Mouse (Mus musculus) adrenal gland (tissue): ENCODE results near the gene Sorbs1.

Experiments
- intact Hi-C: fragments of 180-260 bp; cut with DNase I; formaldehyde crosslinking; loops from one replicate; pipeline ENCODE4 v1.15.1; 2025

The Sorbs1 gene

DNA sequence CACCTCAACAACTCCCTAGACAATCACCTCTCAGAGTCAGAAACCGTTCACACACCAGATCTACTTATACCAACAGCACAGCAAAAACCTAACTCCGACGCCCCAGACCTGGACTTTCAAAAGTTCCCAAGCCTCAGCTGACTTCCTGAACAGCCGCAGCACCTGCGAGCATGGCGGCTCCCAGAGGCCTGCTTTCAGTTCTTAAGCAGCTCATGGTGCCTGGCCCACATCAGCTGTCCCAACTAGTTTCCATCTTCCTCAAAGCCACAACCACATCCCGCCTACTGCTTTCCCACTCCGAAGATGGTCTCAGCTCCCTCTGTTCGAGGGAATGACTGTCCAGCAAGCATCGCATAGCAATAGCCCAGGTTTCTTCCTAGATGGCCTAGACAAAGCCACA is 74.7 kb downstream of the Sorbs1 start:
- intact Hi-C loops = no loop called here

- intact Hi-C loops = no loop called here
These were observed 75.9 kb downstream of the Sorbs1 start for GRCm38 (mm10) chr19:40437651-40438068.

DNA sequence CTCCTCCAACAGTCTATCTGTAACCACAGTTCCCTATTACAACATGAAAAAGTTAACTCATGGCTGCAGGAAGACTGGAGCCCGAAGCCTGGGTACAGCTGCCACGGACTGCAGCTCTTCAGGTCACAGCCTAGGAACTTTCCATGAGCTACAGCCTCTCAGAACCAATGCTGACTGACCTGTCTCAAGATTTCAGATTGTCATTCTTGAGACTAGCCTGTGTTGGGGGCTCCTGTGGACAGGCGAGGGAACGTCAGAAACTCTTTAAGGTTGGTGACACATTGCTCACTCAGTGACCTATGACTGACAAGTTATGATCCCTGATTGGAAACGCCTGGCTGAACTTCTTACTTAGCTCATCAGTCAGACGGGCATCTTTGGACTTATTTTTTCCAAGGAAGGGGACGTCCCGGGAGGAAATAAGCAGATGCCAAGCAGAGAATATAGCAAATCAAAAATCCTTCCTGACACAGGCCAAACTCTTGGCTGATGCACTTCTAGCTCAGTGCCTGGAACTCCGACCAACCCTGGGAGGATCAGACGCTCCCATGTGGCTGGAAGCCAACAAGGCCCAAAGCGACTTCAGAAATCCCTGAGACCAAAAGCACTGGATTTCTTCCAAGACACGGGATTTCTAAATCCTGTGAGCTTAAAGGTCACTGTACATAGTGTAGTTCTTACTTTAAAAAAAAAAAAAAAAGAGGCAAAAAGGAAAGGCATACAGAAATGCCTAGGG is 76.9 kb downstream of the Sorbs1 start:
- intact Hi-C loops = no loop called here

GRCm38 (mm10) chr19:40435797-40436196 is 77.8 kb downstream of the Sorbs1 start:
- intact Hi-C loops = no loop called here

DNA sequence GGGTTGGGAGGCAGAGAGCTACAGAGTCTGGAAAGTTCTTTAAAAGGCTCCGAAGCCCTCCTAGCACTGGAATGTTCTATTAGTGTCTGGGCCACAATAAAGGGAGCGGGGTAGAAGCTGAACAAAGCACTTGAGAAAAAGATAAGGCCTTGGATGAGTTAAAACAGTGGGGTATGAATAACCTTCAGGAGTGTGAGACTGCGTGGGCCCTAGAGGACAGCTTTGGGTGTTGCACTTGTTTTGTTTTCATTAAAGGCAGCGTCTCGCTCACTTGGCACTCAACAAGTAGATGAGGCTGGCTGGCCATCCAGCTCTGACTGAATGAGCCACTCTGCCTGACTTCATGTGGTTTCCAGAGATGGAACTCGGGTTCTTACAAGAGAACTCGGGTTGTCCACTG is 78.5 kb downstream of the Sorbs1 start:
- intact Hi-C loops = no loop called here

DNA sequence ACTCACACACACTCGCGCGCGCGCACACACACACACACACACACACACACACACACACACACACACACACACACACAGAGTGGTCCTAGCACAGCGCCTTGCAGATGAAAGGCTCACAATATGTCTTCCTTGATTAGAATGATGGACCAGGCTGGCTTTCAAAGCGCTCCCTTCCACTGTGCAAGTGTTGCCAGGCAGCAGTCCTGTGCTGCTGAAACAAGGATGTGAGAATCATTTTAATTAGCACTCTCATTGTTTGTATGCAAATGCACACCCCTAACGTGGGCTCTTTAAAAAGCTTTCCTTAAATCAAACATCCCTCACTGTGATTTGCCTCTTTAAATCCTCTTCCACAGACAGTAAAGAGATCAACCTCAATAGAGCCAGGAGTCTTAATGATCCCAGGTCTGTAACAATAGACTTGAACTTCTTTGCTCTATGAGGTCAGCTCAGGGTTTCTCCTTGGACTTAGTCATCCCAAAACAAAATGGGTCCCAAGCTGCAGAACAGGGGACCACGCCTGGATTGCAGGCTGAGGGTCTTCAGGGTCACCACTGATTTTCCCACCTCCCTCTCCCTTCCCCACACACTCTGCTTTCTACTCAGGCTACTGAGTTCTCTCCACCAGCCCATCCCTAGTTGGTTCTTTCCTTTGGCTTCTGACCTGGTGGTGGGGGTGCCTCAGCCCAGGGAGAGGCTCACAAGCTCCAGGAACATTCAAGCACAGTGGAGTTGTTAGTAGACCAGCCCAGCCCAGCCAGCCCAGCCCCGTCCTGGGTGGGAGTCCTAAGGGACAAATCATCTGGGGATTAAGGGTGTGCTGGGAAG is 79.3 kb downstream of the Sorbs1 start:
- intact Hi-C loops = no loop called here

DNA sequence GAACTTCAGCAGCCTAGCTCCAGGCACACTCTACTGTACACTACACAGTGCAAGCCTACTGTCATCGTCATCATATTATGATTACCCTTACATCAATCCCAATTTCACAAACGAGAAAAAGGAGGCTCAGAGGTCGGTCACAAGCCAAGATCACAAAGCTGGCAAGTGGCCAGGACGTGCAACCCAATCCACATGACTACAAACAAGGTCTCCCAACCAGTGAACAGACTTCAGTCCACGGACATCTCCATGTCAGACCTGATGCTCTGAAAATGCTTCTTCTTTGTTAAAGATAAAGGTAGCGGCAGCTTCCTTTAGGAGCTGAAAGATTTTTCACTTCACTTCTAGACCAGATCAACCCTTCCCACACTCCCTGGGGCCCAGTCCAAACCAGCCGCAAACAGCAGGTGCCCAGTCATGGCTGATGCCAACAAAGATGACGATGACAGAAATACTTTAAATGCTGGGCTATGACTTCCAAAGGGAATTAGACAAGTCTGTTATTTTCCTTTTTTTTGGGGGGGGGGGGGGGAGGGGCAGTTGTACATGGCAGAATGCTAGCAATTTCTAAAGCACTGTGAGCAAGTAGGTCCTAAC is 80.2 kb downstream of the Sorbs1 start:
- intact Hi-C loops = no loop called here

DNA sequence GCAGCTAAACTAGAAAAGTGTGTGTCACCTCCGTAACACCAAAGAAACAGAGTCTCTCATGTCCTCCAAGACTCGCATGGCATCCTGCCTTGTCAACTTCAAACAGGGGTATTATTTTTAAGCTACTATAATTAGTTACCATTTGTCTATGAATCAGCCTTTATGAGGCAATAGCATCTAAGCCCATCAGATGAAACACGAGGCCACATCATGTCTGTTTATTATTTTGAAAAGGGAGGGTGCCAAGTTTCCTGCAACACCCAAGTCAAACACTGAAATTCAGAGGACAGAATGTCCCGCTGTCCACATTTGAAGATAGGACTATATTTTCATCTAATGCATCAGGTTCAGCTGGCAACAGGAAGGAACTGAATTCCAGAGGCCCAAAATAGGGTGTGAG is 81.6 kb downstream of the Sorbs1 start:
- intact Hi-C loops = no loop called here

GRCm38 (mm10) chr19:40429572-40429971 is 84.0 kb downstream of the Sorbs1 start:
- intact Hi-C loops = no loop called here

GRCm38 (mm10) chr19:40429169-40429568 is 84.4 kb downstream of the Sorbs1 start:
- intact Hi-C loops = no loop called here

DNA sequence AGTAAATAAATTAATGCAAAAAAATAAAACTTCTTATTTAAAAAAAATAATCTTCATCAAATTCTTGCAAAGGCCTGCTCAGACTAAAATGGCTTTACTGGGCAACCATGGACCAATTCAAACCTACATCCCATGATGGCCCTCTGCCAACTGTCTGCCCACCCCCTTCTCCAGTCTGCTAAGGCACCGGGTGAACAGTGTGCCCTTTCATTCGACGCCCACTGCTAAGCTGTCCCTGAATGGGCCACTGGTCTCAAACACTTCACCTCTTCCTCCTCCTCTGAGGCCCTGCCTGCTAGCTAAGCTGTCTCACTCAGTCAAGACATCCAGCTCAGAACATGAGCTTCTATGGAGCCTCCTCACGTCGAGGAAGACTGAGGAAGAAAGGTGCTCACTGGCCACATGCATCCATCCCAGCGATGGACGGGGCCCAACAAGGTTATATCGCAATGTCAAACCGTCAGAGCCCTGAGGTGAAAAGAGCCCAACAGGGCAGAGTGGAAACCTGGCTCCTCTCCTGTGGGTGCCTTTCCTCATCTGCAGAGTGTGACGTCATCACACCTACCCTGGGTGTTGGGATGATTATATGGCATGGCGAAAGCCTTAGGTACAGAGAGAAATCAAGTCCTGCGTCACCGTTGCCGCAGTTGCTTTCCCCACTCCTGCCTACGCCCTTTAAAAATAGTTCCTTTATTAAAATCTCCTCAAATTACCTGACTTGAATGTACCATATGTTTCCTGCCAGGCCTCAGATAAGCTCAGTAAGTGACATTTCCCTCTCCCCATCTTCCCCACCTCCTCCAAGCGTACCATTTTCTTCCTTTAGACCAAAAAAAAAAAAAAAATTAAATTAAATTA is 87.2 kb downstream of the Sorbs1 start:
- intact Hi-C loops = no loop called here

DNA sequence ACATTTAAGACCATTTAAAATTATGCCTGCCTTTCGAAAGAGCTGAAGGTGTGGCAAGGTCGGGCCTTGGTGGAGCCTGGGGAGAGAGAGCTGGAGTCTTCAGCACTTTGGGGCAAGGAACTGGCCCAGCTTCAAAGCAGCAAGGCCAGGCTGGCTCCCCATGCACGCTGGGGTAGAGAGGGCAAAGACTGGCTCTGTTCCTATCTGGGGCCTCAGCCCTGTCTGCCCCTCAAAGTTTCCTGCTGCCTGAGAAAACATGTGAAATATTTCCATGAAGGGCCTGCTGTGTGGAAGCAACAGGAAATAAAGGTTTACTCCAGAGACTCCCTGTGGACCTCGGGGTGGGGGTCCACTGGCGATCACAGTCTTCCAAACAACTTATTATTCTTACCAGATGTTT is 88.3 kb downstream of the Sorbs1 start:
- intact Hi-C loops = no loop called here

GRCm38 (mm10) chr19:40421037-40421436 is 92.5 kb downstream of the Sorbs1 start:
- intact Hi-C loops = no loop called here

GRCm38 (mm10) chr19:40419315-40419714 is 94.3 kb downstream of the Sorbs1 start:
- intact Hi-C loops = no loop called here

DNA sequence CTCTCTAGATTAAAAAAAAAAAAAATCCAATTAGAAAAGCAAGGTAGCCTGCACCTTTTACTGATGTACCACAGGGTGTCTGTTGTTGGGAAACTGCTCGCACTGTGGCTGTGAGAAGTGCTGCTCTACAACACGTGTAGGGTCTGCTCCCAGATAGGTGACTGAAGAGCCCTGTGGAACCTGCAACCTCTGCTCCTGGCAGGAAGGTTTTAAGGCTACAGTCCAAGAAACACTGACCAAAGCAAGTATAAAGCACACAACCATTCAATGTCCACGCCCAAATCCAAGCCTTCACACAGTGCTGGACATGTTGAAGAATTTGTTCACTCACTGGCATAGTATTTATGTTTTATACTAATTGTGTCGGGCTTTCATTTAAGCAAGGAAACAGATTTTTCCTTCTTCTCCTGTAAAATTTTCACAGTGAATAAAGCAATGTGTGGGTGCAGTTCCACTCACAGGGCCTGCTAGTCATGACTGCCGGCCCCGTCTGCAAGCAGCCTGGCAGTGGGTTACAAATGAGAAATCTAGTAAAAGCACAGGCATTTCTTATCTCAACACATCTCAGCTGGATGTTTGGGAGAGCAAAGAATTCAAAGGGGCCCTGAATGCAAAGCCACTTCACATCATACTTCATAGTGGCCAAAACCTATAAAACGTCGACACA is 96.3 kb downstream of the Sorbs1 start:
- intact Hi-C loops = no loop called here

GRCm38 (mm10) chr19:40415725-40416124 is 97.9 kb downstream of the Sorbs1 start:
- intact Hi-C loops = no loop called here

DNA sequence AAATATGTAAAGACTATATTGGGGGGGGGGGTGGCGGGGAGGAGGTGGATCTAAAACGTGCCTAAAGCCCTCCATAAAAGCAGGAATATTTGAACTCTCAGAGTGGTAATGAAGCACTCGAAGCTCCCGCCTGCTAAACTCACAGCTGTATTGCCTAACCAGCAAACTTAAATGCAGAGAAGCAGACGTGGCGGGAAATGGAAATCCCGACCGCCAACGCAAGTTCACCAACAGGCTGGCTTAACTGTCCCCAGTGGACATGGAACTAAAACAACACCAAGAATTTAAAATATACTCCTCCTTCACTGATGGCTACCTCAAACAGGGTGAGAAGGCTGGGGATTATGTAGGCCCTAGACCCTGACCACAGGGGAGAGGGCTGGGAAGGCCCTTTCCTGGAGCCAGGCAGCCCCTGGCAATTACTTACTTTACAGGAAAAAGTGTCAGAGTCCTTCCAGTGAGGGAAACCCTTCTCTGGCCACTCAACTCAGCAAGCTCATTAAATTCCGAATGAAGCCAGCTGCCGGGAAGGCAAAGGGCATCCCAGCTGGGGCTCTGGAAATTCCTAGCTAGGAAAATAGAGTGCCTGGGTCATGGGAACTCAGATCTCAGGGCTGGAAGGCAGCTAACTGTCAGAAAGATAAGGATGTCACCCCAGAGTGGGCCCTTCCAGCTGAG is 98.6 kb downstream of the Sorbs1 start:
- intact Hi-C loops = no loop called here

DNA sequence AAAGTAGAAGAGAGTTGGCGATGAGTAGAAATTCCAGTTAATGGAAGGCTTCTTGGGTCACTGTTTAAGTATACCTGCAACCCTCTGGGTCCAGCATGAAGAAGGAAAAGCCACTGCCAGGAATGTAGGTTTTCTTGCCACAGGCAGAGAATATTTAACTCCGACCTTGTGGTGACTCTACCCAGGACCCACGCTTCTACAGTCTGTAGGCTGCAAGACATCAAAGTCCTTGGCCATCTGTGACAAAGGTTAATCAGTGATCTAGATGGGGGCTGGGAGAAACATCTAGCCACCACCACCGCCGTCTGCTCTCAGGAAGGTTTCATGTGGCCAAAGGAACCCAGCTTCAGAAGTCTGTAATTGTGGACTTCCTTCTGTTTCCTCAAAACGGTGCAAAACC is 99.2 kb downstream of the Sorbs1 start:
- intact Hi-C loops = no loop called here

DNA sequence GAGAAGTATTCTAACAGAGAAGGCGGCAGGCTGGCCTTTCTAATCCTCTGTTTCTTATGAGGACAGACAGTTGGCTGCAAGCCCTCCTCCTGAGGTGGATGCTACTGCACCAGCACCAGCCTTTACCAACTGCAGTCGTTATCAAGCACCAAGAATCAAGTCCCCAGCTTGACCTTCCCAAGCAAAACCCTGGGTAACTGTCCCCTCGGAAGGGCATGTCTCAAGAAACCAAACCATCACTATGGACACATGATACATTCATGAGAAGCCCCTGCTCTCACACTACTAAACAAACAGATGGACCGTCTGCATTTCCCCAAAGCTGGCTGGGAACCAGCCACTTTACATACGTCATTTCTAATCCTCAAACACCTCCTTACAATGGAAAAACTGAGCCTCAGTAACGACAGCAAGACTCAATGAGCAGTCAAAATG is 102.2 kb downstream of the Sorbs1 start:
- intact Hi-C loops = no loop called here

- intact Hi-C loops = no loop called here
These were observed 103.1 kb downstream of the Sorbs1 start for GRCm38 (mm10) chr19:40410511-40410910.
